Mouse (Mus musculus) midbrain, embryonic 11.5 days (tissue): Measurements from ENCODE around the gene Tmem131. TPM values are rescaled to one million over a fixed set of nuclear protein-coding genes. Genes with fewer than 3 reads are reported as not detected.

Experiments used
- ATAC-seq: fragments of 200-750 bp; cut with Nextera tagmentation; 2 replicates; pipeline ENCODE4 v1.8.0; 2017; ENCODE audit warnings: moderate TSS enrichment, moderate library complexity; ENCODE audit not compliant: low FRiP score
- DNase-seq: peaks from one replicate; pipeline ENCODE4 v3.0.0; 2015; ENCODE audit warnings: low spot score; ENCODE audit errors: missing footprints
- H3K27ac ChIP-seq: fragments of 300-500 bp; sonication (generic); 2 replicates; pipeline ENCODE4 v1.5.1; 2014; ENCODE audit warnings: low read depth, low read length
- H3K27me3 ChIP-seq: fragments of 300-500 bp; sonication (generic); 2 replicates; pipeline ENCODE4 v1.6.1; 2014; ENCODE audit warnings: mild to moderate bottlenecking, low read length, moderate library complexity, mixed read lengths; ENCODE audit not compliant: control insufficient read depth, insufficient read depth
- H3K36me3 ChIP-seq: fragments of 300-500 bp; sonication (generic); 2 replicates; pipeline ENCODE4 v1.6.1; 2014; ENCODE audit warnings: mild to moderate bottlenecking, low read length, moderate library complexity, mixed read lengths; ENCODE audit not compliant: control insufficient read depth, insufficient read depth
- H3K4me1 ChIP-seq: fragments of 300-500 bp; sonication (generic); 2 replicates; pipeline ENCODE4 v1.6.1; 2014; ENCODE audit warnings: low read length; ENCODE audit not compliant: control insufficient read depth, insufficient read depth
- H3K4me2 ChIP-seq: fragments of 300-500 bp; sonication (generic); 2 replicates; pipeline ENCODE4 v1.6.1; 2014; ENCODE audit warnings: mild to moderate bottlenecking, moderate library complexity
- H3K4me3 ChIP-seq: fragments of 300-500 bp; sonication (generic); 2 replicates; pipeline ENCODE4 v1.5.1; 2014; ENCODE audit warnings: low read depth, low read length
- H3K9ac ChIP-seq: fragments of 300-500 bp; sonication (generic); 2 replicates; pipeline ENCODE4 v1.6.1; 2014; ENCODE audit warnings: low read length
- H3K9me3 ChIP-seq: fragments of 300-500 bp; sonication (generic); 2 replicates; pipeline ENCODE4 v1.6.1; 2016; ENCODE audit warnings: low read length; ENCODE audit not compliant: control insufficient read depth
- WGBS: fragments of 180-500 bp; shearing (Covaris S2); extraction: QIAGEN DNeasy Blood & Tissue Kit; methylation state at CpG from one replicate; pipeline ENCODE4 v1.1.7; 2014; 5-methylcytosine and 5-hydroxymethylcytosine counted together
- polyA plus RNA-seq: library from polyadenylated mRNA; unstranded; fragments of >200 nt; fragmentation: Nextera tagmentation; extraction: Ambion mirVana; gene quantifications from 2 replicates; pipeline ENCODE4 v1.2.1, GENCODE M21; 2014

Gene Tmem131
- polyA plus RNA-seq, 1 experiment from 2014 or later, result 14.7 TPM

DNA sequence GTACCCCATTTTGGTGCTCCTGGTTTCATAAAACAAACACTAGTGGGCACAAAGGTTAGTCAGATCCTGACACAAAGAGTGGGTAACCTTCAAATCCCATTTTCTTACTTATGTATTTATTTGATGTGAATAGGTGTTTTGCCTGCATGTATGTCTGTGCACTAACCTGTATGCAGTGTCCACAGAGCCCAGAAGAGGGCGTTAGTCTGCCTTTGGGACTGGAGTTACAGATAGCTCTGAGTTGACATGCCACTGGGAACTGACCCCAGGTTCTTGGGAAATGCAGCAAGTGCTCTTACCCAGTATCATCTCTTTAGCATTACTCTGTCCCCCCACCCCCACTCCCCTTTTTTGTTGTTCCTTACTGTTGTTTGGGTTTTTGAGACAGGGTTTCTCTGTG is 95.4 kb downstream of the Tmem131 start:
- Histone ChIP-seq H3K4me3 (no peak overlapping the region), H3K9ac (no peak overlapping the region), H3K27ac (no peak overlapping the region), H3K9me3 (no peaks in the 10 kb centered on the region), H3K4me1 (peaks cover 5% of the 10 kb centered on the region; the same call in 1 of the 2 replicates), H3K36me3 (0 out of 2 replicates have a peak, but pooled peaks cover 2% of the 10 kb centered on the region), H3K4me2 (no peak overlapping the region), H3K27me3 (no peaks in the 10 kb centered on the region)
- WGBS, result 88% methylated on average over 1 of the region's 1 CpGs
- DNase-seq (peak; percentile 77), ATAC-seq (no peak)

DNA sequence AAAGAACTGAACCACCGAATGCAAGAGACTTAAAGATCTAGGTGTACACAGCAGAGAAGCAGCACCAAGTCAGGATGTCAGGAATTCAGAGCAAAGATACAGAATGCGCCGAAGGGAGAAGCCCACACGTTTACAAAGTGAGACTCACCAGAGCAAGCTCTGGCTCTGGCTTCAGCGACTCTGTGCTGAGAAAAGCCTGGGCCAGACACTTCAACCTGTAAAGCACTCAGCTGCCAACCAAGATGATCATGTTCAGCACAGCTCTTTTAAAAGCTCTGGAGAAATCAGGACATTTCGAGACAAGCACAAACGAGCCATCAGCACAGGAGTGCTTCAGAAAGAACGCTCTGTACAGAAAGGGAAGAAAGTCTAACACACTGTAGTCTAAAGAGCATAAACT is 96.2 kb downstream of the Tmem131 start:
- Histone ChIP-seq H3K4me1 (peaks cover 5% of the 10 kb centered on the region; the same call in 1 of the 2 replicates), H3K4me3 (no peak overlapping the region), H3K27ac (no peak overlapping the region), H3K27me3 (no peaks in the 10 kb centered on the region), H3K4me2 (no peak overlapping the region), H3K36me3 (0 out of 2 replicates have a peak, but pooled peaks cover 2% of the 10 kb centered on the region), H3K9ac (no peak overlapping the region), H3K9me3 (no peaks in the 10 kb centered on the region)
- ATAC-seq (no peak), DNase-seq (no peak)
- 90% methylated on average over 8 of the region's 8 CpGs for WGBS

DNA sequence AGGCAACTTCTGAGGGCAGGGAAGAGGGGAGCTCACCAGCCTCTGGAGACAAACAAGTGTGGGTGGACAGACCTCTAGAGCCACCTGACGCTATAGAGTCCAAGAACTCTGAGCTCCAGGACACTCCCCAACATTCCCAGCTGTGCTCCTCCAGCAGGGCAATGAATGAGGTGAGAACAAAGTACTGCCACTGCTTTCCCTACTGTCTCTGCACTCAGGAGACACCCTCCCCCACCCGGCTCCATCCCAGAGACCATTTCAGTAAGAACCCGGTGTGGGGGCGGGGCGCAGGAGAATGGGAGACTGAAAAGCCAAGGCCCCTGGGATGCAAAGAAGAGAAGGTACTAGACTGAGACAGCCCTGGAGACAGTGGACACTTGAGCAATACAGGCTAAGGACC is 98.4 kb downstream of the Tmem131 start:
- H3K36me3 ChIP-seq, result 0 out of 2 replicates have a peak, but pooled peaks cover 2% of the 10 kb centered on the region
- H3K9ac ChIP-seq, result no peak overlapping the region
- WGBS, result 24% methylated on average over 5 of the region's 5 CpGs
- ATAC-seq (no peak), DNase-seq (peak; percentile 6)
- H3K9me3 ChIP-seq, result no peaks in the 10 kb centered on the region
- no peak overlapping the region for H3K4me3 ChIP-seq
- H3K27me3 ChIP-seq, result no peaks in the 10 kb centered on the region
- H3K4me1 ChIP-seq, result peaks cover 5% of the 10 kb centered on the region; the same call in 1 of the 2 replicates
- no peak overlapping the region for H3K27ac ChIP-seq
- no peak overlapping the region for H3K4me2 ChIP-seq

DNA sequence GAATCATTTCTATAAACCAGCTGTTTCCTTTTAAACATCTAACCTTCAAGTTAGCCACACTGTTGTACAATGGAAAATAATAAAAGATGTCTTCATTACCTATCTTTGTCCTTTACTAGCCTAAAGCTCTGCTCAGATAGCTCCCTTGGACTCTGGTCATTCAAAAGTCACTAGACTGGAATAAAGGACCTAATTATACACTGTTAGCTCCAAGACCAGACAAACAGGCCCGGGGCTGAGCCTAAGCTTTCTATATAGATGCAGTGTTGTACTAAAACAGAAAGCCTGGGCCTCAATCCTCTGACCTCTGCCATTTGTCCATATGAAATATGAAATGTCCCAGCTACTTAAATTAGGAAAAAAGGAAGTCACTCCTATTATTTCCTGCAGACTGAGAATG is 101.7 kb downstream of the Tmem131 start:
- WGBS, result 42% methylated on average over 1 of the region's 1 CpGs
- no peak overlapping the region for H3K9ac ChIP-seq

DNA sequence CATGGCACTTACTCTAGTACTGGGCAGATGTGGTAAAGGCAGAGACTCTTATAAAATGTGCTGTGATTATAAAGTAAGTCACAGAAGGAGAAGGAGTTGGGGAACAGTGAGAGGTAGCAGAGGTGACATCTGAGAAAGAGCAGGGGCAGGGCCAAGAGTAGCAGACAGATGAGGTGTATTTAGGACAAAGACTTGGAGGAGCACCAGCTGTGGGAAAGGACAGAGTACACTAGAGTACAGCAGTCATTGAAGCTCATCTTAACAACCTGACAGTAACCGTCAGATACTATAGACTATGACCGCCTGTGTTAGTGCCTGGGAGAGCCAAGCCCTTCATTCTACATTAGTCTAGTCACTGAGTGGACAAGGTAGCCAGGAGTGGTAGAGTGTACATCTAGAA is 102.5 kb downstream of the Tmem131 start:
- Histone ChIP-seq H3K9ac (no peak overlapping the region), H3K4me2 (no peak overlapping the region), H3K27ac (no peak overlapping the region), H3K4me3 (no peak overlapping the region), H3K27me3 (no peaks in the 10 kb centered on the region), H3K4me1 (peaks cover 5% of the 10 kb centered on the region; the same call in 1 of the 2 replicates), H3K36me3 (peaks cover 2% of the 10 kb centered on the region), H3K9me3 (no peaks in the 10 kb centered on the region)
- ATAC-seq (no peak), DNase-seq (no peak)
- 98% methylated on average over 2 of the region's 2 CpGs for WGBS

More for the DNA sequence above, 101.7 kb downstream of the Tmem131 start:
- ATAC-seq (no peak), DNase-seq (peak; percentile 70)
- H3K36me3 ChIP-seq, result peaks cover 2% of the 10 kb centered on the region; the same call in 1 of the 2 replicates
- no peaks in the 10 kb centered on the region for H3K27me3 ChIP-seq
- no peak overlapping the region for H3K4me2 ChIP-seq
- no peaks in the 10 kb centered on the region for H3K9me3 ChIP-seq
- H3K27ac ChIP-seq, result no peak overlapping the region
- peaks cover 5% of the 10 kb centered on the region; the same call in 1 of the 2 replicates for H3K4me1 ChIP-seq
- H3K4me3 ChIP-seq, result no peak overlapping the region

DNA sequence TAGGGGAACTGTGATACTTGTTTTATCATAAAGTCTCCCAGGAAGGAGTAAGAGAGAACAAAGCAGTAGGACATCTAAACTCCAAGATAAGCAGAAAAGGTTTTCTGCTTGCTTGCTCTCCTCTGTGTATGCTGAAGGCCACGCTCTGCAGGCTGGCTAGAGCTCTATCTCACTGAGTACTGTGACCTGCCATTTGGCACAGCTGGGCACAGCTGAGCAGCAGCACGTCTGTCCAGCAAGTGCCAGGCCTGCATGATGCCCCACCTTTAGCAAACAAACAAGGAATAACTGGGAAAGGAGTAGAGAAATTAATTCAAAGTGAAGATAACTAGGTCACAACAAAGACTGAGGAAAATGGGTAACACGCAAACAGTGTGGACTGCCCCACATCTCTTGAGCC is 103.6 kb downstream of the Tmem131 start:
- H3K4me2 ChIP-seq, result no peak overlapping the region
- no peak overlapping the region for H3K9ac ChIP-seq
- WGBS, result 89% methylated on average over 3 of the region's 3 CpGs
- H3K4me3 ChIP-seq, result no peak overlapping the region
- peaks cover 2% of the 10 kb centered on the region for H3K36me3 ChIP-seq
- DNase-seq, result no peak
- H3K9me3 ChIP-seq, result no peaks in the 10 kb centered on the region
- H3K4me1 ChIP-seq, result 0 out of 2 replicates have a peak, but pooled peaks cover under 1% of the 10 kb centered on the region
- ATAC-seq, result no peak
- H3K27ac ChIP-seq, result no peak overlapping the region
- H3K27me3 ChIP-seq, result no peaks in the 10 kb centered on the region

DNA sequence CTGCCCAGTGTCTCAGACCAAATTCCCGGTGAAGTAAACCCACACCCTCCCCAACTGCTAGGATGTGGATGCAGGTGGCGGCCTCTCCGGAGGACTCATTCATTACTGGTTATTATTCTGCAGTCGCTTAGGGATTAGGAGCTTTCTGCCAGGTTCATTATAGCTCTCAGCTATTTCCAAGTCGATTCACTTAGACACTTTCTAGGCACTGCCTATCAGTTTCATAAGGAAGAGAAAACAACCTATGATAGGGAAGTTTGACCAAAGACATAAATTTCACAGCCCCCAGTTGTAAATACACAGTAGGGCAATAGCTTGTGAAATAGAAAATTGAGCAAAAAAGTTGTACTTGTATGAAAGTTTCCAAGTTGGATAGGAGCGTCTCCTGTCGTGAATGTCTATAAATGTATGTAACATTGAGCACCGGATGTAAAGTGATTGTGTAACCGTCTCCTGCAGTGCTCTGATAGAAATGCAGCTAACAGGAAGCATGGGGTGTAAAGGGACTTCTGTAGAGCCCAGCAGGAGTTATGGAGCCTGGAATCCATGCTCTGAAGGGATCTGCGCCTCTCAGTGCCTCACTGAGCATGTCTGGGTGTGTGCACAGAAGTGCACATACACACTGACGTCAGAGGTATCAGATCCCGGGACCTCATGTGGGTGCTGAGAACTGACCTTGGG is 107.1 kb downstream of the Tmem131 start:
- WGBS, result 78% methylated on average over 12 of the region's 12 CpGs
- Histone ChIP-seq H3K9ac (no peak overlapping the region), H3K9me3 (no peaks in the 10 kb centered on the region), H3K4me1 (no peaks in the 10 kb centered on the region), H3K27ac (no peak overlapping the region), H3K4me2 (no peak overlapping the region), H3K4me3 (no peak overlapping the region), H3K27me3 (no peaks in the 10 kb centered on the region), H3K36me3 (peaks cover 12% of the 10 kb centered on the region)
- peak; percentile 67 for DNase-seq
- no peak for ATAC-seq

DNA sequence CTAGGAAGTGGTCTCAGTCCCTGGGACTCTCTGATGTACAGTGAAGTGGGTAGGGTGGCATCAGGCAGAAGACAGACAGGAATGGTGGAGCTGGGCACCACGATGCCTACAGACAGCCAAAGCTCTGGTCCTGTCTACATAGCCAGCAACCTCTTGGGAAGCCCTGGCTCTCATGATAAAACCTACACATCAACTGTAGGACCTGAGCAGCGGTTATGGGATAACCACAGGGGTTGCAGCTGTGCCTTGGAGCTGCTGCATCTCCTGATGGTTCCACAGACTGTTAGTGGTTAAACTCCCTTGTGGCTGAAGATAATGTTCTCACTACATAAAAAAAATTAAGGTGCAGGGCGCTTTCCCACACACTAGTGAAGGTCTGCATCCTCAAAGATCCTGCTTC is 107.9 kb downstream of the Tmem131 start:
- 94% methylated on average over 3 of the region's 3 CpGs for WGBS
- Histone ChIP-seq H3K4me2 (no peak overlapping the region), H3K4me1 (no peaks in the 10 kb centered on the region), H3K27me3 (no peaks in the 10 kb centered on the region), H3K27ac (no peak overlapping the region), H3K9me3 (no peaks in the 10 kb centered on the region), H3K36me3 (peaks cover 12% of the 10 kb centered on the region), H3K9ac (no peak overlapping the region), H3K4me3 (no peak overlapping the region)
- no peak for ATAC-seq
- DNase-seq, result no peak

DNA sequence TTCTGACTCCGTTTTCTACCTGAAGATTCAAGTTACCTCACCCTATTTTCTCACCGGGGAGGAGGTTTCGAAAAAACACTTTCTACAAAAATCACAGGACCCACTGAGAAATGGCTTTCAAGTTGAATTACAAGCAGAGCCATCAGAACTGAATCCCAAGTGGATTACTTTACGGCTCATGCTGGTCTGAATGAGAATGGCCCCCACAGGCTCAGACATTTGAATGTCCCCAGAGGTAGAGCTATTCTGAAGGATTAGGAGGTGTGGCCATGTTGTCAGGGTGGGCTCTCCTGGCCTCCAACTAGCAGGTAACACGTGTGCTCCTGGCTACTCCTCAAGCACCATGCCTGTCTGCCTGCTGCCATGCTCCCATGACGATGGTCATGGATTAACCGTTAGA is 109.4 kb downstream of the Tmem131 start:
- H3K36me3 ChIP-seq, result peaks cover 12% of the 10 kb centered on the region
- WGBS, result 83% methylated on average over 7 of the region's 7 CpGs
- H3K27ac ChIP-seq, result no peak overlapping the region
- no peak overlapping the region for H3K4me3 ChIP-seq
- no peak overlapping the region for H3K4me2 ChIP-seq
- no peaks in the 10 kb centered on the region for H3K27me3 ChIP-seq
- ATAC-seq, result no peak
- H3K9ac ChIP-seq, result no peak overlapping the region
- no peaks in the 10 kb centered on the region for H3K4me1 ChIP-seq
- no peaks in the 10 kb centered on the region for H3K9me3 ChIP-seq
- DNase-seq, result peak; percentile 44
